Mouse (Mus musculus) E14TG2a.4 (cell line): ENCODE results near the gene Capza2.

Experiments used
- CTCF ChIP-seq: conservative IDR thresholded peaks from 2 replicates; pipeline ENCODE4 v1.5.1; 2014; ENCODE audit warnings: low read length
- NANOG ChIP-seq: IDR thresholded peaks from 2 replicates; pipeline ENCODE4 v1.6.1; 2014; ENCODE audit warnings: borderline replicate concordance, low read length, mixed read lengths

DNA sequence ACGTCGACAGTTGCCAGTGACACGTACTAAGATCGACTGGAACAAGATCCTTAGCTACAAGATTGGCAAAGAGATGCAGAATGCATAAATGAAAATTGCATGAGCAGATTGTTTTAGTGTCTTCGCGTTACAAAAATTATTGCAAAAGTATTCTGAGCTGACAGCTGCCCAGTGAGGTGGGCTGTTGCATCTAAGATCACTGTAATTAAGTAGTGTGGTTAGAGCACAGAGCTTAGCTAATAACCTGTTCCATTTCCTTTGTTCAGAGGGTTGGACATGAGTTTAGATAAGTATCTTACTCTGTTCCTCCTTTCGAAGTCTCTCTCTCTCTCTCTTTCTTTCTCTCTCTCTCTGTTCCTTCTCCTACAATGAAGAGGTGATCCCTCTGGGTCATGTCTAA lies 29.3 kb downstream of the Capza2 start:
- TF ChIP-seq CTCF (no peak), NANOG (no peak)
